Mouse (Mus musculus): ENCODE results near the gene Zmym5. TPM values are rescaled to one million over a fixed set of nuclear protein-coding genes. Genes with fewer than 3 reads are reported as not detected.
"Not testable (repeated sequence)": the region's sequence is repeated elsewhere in the genome, so short reads cannot be mapped to it uniquely, and the experiment has no call there.

Zmym5 gene
- 10 to 100 TPM; 22.5 to 24.7 TPM for total RNA-seq (2021)

DNA sequence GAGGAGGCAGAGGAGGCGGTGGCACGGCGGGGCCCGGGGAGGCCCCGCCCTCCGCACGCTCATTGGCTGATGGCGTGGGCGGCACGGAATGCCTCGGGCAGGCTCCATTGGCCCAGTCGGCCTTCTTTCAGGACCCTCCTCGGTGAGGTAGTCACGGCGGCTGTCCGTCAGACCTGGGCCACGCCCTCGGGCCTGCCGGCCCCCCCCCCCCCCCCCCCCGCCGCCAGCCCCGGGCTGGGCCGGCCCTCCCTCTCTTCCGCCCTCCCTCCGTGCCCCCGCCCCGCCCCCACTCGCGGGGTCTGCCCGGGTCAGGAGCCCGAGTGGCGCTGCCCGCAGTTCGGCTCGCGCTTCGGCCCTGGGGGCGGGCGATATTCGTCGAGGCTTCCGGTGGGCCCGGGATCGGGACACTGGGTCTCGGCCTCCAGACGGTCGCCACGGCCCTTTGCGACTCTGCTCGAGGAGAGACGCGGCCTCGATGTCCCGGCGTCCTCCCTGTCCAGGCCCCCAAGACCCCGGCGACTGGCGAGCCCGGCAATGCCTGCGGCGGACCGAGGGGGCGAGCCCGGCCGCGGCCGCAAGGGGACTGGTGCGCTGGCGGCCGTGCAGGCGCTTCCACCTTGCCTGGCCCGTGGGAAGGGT lies at the start of gene Zmym5:
Gene Zmym5 (minus strand): TSS at position 16 of the 639 bp plus-strand sequence.
- DNase-seq, result peak; percentile 92

DNA sequence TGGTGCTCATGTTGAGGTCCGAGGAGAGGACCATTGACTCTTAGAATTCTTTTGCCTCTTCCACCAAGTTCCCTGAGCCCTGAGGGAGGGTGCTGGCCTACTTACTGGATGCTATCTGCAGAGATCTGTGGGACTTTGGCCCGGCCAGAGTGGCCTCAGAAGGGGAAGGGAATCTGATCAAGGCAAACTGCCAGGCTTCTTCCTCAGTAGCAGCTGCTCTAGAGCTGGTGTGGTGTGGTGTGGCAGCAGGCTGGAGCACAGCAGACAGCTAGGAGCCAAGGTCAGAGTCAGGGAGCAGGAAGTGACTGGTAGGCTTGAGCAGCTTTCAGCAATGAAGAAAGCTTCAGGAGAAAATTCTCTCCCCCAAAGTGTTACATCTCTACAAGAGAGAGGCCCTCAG lies 38.2 kb upstream of the Zmym5 start:
- DNase-seq, result no peak

DNA sequence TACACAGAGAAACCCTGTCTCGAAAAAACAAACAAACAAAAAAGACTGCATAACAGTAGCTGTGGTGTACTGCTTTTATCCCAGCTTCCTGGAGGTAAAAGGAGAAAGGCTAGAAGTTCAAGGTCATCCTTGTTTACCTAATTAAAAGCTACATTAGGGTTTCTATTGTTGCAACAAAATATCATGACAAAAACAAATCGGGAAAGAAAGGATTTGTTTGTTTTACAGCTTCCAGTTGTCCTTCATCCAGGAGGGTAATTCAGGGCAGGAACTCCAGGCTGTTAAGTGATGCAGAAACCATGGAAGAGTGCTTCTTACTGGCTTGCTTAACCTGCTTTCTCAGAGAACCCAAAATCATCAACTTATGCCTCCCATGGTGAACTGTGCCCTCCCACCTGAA lies 36.8 kb upstream of the Zmym5 start:
- no peak for DNase-seq

DNA sequence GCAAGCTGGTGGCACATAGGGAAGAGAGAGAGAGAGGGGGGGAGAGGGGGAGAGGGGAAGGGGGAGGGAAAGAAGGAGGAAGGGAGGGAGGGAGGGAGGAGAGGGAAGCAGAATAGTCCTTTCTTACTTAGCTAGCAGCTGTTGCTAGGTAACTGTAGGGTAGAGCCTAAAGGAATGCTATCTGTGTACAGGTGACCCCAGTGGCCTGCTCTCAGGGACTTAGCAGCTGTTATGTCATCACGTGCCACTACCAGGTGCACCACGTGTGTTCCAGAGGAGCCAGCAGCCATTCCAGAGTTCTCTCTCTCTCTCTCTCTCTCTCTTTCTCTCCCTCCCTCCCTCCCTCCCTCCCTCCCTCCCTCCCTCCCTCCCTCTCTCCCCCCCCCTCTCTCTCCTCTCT lies 33.0 kb upstream of the Zmym5 start:
- DNase-seq, result no peak

DNA sequence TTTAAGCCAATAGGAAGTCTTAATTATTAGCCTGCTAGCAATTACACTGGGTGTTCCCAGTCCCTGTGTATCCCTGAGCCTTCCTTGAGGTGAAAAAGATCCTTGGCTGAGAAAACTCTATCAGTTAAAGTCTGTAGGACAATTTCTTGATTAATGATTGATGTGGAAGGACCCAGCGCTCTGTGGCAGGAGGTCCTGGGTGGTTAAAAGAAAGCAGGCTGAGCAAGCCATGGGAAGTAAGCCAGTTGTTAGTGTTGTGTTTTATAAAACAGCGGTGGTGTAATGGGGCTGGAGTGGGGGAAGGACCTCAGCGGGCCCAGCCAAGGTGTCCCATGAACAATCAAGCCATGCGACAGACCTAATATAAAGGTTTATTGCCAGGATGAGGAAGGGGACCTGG lies 32.5 kb upstream of the Zmym5 start:
- no peak for DNase-seq

DNA sequence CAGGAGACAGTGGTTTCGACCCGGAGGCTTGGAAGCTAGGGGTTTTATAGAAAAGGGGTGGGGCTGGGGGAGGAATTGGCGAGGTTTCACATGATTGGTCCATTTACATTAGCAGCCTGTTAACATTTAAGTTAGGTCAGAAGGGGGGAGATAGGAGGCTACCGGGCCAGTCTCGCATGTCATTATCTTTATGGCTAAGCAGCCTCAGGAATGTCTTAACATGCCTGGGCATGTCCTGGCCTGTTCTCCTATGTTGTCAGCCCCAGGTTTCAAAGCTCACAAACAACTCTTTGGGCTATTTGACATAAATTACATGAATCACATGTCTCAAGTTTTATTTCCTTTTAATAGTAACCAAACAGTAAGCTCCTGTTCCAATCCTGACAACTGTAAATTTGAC lies 23.1 kb upstream of the Zmym5 start:
- not testable (repeated sequence) for DNase-seq

DNA sequence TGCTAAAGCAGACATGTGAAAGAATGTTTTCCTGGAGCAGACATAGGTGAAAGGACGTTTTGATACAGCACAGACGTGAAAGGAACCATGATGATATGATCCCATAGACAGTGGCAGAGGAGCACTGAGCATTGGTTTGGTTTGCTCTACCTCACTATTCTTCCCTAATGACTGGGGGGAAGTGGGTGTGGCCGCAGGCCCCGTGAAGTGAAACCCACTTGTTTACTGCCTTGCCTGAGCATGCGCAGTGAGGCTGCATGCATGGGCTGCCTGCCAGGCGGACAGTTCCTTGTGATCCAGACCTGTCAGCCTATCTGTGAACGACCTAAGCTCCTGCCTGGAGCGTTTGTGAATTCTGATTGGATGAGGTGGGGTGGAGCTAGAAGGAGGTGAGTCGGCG lies 21.7 kb upstream of the Zmym5 start:
- peak; percentile 74 for DNase-seq

DNA sequence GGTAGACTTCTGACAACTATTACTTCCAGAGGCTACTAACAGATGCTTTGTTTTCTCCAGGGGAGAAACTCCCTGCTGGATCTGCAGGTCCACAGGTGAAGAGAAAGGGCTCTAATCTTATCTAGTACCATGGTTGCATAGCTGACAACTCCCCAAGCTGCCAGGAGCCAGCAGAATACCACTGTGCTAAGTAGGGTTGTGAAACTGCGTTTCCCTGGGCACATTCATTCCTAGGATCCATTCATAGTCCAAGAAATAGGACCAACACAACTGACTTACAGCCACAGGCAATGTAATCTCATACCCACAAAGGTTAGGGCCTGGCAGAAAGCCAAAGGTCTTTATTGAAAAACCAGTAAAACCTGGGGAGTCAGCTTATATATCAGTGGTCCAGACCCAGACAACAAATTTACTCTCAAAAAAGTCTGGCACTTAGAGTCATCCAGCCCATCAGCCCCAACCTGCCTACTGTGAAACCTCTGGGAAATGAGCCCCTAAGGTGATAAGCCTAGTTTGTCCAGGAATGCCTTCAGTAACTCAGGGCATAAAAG lies 21.1 kb upstream of the Zmym5 start:
- no peak for DNase-seq

DNA sequence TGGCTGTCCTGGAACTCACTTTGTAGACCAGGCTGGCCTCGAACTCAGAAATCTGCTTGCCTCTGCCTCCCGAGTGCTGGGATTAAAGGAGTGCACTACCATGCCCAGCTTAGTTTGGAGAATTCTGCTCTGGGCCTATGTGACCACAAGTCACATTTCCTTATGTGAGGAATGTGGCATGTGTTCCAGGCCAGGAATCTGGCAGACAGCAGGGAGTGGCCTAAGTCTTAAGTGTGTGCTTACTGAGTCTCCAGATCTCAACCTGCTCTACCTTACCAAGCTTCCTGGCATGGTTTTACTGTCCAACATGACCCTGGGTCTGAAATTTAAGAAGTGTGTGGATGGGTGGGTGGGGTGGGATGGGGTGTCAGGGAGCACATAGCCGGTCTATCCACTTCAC lies 20.6 kb upstream of the Zmym5 start:
- no peak for DNase-seq

DNA sequence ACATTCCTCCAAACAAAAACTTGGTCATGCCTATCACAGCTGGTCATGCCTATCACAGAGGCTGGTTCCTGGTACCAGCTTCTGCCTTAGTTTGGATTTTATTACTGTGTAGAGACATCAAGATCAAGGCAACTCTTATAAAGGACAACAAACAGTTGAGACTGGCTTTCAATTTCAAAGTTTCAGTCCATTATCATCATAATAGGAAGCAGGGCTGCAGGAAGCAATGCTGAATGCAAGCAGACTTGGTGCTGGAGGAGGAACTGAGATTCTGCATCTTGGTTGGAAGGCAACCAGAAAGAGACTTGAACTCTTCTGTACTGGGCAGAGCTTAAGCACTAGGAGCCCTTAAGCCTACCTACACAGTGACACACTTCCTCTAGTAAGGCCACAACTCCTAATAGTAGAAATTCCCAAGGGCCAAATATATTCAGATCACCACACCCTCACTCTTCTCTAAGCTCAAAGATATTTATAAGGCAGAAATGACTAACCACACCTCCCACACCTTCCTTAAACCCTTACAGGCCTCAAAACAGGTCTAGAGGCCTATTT lies 19.1 kb upstream of the Zmym5 start:
- no peak for DNase-seq

DNA sequence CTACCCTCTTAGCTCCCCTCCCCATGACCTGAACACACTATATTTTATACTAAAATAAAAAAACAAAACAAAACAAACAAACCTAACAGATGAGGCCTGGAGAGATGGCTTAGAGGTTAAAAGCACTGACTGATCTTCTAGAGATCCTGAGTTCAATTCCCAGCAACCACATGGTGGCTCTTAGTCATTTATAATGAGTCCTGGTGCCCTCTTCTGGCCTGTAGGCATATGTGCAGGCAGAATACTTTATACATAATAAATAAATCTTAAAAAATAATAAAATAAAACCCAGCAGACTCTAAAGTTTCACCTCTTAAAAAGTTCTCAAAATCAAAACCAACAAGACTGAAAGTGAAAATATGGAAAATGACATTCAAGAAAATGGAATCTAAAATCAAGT lies 13.0 kb upstream of the Zmym5 start:
- DNase-seq, result no peak

DNA sequence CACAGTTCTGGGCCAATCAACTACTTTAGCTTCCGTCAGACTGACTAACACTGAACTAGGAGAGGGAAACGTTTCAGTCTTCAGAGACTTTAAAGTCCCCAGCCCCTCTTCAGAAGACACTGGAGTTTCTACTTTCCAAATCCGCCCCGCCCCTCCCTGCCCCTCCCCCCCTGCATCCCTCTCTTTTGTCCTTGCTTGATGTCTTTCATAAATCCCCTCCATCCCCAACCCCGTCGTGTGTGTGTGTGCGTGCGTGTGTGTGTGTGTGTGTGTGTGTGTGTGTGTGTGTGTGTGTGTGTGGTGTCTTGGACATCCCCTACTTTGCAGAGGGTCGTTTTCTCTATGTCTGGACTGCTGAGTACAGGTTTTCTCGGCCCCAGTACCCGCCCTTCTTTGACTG lies 6.1 kb upstream of the Zmym5 start:
- DNase-seq, result no peak

DNA sequence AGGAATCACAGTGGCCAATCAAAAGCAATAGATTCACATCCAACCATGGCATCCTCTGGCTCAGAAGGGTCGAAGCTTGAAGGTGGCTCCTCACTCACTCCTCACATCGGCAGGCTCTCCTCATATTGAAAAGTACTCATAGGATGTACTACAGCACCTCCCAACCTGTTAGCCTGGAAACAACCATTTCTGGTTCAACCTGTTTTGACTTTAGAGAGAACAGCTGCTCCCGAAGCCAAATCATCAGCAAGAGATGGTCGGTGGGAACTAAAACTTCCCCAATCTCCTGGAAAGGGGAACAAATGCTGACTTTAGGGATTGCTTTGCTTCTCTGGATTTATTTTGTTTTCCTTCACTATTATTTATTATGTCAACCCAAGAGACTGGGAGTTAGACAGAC lies 5.6 kb upstream of the Zmym5 start:
- DNase-seq, result no peak

DNA sequence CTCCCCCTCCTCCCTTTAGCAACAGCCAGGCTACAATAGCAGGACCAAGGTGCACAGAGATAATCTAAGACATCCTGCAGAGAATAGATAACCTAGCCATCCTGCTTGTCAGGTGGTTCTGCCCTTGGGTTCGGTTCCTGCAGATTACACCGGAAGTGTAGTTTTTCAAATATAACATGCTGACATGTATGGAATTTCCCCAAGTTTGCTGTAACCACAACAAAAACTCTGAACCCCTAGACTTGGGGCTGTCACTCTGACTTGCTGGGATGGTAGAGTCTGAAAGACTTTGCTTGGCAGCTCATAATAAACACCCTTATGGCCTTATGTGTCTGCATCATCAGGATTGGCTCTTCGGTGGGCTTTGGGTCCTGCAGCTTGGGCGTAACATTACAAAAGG lies 5.0 kb upstream of the Zmym5 start:
- no peak for DNase-seq

DNA sequence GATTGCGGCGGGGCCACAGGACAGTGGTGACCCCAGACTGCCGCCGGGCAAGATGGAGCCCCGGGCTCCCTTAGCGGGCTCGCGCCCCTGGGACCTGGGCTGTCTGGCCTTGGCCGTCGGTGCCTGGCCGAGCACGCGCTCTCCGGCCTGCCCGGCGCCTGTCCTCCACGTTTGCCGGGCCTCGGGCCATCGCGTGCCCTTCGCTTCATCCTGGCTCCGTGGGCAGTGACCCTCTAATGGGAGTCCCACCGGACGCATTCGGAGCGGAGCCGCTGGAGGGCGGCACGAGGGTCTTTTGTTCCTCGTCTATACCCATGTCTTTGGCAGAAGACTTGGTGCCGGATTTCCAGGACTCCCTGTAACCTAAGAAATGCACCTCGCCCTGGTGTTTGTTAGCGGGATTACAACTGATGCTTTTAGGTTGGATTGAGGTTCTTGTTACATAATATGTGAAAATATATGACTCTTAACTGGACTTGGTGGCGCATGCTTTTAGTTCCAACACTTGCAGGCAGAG lies 1.1 kb upstream of the Zmym5 start:
- peak; percentile 81 for DNase-seq

DNA sequence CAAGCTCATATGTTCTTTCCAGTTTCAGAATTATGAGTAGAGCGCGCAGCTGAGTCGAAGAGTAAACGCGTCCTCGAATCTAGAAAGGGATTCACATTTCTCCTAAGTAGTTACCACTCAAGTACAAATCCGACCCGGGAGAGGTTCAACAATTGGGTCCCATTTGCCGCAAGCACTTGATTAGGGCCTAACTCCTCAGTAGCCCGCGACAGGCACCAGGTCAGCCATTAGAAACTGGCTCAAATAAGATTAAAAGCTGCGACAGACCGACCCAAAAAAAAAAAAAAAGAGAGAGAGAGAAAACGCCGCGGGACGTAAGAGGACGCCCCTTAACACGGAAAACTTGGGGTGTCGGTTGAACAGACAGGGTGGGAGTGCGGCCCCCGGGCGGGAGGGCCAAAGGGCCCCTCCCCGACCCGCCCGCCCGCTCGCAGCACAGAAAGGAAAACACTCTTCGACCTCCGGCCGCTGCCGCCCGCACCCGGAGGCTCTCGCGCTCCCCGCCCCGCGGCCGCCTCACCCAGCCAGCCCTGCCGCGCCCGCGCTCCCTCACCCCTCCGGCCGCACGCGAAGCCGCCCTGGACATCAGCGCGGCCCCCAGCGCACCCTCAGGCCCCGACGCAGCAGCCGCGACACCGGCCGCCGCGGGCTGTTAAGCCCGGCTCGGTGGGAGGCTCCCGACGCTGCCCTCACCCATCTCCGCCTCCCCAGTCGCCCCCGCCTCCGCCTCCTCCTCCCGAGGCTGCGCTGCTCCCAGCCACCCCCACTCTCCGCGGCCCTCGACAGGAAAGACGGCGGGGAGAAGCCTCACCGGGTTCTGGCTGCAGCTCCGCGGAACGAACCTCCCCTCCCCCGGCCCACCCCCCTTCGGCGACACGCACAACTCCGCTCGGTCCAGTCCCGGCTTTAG lies 480 bp downstream of the Zmym5 start:
- DNase-seq, result peak; percentile 53

DNA sequence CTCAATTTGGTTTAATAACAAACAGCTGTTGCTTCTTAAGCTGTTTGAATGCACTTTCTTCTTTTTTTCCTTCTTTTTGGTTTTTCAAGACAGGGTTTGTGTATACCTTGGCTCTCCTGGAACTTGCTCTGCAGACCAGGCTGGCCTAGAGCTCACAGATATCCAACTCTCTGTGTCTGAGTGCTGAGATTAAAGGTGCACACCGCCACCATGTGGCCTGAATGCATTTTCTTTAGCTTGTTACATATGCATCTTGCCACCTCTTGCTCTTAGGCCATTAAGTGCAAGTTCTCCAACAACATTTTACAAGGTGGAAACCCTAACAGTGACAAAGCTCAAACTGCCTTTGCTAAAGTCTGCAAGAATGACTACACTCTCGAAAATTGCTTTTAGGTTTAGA lies 18.3 kb downstream of the Zmym5 start:
- peak; percentile 54 for DNase-seq

DNA sequence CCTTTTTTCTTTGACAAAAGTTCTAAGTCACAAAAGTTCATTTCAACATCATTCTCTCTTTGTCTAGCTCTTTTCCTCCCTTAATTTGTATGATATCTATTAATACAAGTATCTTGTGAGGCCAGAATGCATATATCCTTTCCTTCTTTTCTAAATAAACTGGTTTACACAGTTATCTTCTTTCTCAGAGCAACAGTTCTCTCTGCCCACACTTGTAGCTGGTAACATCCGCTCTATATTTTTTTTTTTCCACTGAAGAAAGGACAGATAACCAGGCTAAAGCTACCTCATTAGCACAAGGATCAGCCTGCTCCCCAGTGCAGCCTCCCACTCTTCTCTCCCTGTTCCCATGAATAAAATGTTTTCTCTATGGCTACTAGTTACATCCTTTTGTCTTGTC lies 26.9 kb downstream of the Zmym5 start:
- no peak for DNase-seq

DNA sequence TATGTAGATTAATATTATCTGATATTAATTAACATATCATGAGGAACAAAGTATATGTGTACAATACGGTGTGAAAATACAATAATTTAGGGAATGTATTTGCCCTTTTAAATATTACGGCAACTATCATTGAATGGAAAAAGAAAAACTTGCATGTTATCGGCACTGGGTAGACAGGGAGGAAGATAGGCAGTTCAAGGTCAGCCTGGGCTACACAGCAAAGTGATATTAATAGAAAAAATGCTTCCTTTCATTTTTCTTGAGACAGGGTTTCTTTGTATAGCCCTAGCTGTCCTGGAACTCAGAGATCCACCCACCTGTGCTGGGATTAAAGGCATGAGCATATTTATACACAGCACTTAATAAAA lies 32.6 kb downstream of the Zmym5 start:
- no peak for DNase-seq

DNA sequence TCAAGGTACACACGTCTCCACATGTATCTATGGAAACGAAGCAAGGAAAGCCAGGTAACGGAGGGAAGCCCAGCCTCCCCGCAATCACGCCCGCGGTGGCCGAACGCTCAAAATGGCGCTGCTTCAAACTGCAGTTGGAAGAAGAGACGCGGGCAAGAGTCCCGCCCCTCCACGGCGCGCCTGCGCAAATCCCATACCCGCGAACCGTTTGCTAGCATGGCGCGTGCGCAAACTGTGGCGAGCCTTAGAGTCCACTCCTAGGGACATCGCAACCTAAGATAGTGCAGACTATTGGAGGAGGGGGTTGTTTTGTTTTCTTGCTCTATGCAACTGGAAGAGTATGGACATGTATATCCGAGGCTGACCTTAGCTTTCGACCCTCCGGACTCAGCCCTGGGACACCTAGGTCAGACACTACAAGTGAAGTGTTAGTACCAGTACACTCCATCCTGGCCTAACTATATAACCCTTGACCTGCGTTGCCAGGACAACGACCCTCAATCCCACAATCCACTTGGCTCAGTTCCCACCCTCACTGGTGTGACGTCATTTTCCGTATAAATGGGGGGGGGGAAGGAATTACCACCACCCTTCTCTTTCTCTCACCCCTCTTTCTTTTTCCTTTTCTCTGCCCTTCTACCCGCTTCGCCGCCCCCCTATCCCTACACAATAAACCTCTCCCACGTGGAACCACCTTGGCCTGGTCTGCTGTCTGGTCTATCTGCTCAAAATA lies 33.1 kb downstream of the Zmym5 start, which contains the start of gene Pspc1:
Gene Pspc1 (minus strand): TSS at position 117 of the 733 bp plus-strand sequence.
- DNase-seq, result peak; percentile 98

DNA sequence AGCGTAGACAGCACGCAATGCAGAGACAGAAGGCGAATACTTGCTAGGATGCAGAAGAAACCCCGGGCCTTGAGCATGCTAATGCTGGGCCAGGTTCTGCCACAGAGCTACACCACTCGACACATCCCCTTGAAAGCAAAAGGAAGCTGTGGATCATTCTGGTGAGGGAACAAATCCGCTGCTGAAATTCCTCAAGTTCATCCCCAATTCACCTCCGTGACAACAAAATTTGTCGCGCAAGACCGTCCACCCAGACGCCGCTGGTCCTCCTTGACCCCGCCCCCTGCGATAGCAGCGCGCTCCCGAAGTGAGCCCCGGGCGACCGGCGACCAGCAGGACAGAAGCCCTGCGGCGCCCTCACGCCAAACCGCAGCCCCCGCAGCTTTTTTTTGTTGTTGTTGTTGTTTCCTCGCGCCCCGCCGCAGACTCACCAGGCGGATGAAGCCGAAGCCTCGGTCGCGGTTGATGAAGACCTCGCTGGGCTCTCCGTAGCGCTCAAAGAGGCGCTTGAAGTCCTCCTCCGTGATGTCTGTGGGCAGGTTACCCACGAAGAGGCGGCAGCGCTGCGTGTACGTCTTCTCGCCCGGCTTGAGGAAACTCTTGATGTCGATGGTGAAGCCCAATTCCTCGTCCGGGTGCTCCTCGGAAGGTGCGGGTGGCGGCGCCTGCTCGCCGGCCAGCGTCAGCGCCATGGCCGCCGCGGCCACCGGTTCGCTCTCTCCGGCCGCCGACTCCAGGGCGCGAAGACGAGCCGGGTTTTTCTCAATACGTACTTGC lies 34.0 kb downstream of the Zmym5 start:
- peak; percentile 77 for DNase-seq

All from heart, postnatal 4 days (tissue).